Mouse (Mus musculus): ENCODE measurements at regions not wholly inside any gene's neighbourhood (a gene's known extent, or its start where the extent isn't known, plus 50 kb on each side); places are given as distances from the start of the nearest gene placed in this dataset.

DNA sequence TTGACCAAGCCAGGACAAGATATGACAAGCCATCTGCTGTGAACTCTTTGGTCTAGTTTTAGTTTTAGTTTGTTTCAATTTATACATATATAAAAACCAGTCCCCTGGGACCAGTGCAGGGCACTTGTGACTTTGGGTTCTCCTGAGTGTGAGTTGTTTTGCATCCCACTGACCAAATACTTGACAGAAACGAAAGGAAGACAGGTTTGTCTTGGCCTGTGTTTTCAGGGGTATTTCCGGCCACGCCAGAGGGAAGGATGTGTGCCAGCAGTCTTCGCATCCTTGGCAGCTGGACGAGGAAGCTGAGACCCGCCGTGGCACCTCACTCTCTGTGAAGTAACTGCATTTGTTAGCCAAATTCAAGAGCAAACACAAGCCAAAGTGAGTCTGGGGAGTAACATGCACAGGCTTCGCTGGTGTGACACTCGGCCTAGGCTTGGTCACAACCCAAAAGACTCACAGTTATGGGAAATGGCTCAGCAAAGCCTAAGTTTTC, 101.5 kb upstream of the Egln3 start:
- TF ChIP-seq CHD2 (IDR thresholded peaks at IDR 0.05; ENCODE audit: low read depth, low read length), result no peak
- no peak for TF ChIP-seq HCFC1 (IDR thresholded peaks at IDR 0.05; ENCODE audit: borderline replicate concordance, insufficient read depth, low read length)
- TF ChIP-seq MAFK (IDR thresholded peaks at IDR 0.05; ENCODE audit: insufficient read depth, low read depth, low read length), result no peak
- TF ChIP-seq ZC3H11A (IDR thresholded peaks at IDR 0.05; ENCODE audit: borderline replicate concordance, low read depth, low read length), result no peak
- no peak for TF ChIP-seq ZNF384 (IDR thresholded peaks at IDR 0.05; ENCODE audit: low read depth, low read length)
